Mouse (Mus musculus): Measurements from ENCODE around the gene Fbxo28. TPM values are rescaled to one million over a fixed set of nuclear protein-coding genes. Genes with fewer than 3 reads are reported as not detected.

Gene Fbxo28
- polyA plus RNA-seq, 1 experiment from 2014 or later: 26.4 TPM

DNA sequence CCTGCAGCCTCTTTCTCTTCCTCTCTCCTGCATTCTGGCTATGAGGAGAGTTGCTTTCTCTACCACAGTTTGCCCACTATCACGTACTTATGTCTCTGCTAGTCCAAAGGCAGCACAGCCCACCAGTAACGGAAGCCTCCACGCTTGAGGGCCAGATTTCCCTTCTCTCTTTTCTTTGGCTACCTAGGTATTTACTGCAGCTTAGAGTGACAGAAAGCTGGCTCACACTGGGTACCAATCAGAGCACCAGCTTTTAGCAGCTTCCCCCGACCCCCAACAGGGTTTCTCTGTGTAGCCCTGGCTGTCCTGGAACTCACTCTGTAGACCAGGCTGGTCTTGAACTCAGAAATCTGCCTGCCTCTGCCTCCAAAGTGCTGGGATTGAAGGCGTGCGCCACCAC is 36.1 kb upstream of the Fbxo28 start:
- no peak overlapping the region for H3K4me2 ChIP-seq (ENCODE audit: low read depth, severe bottlenecking)
- DNase-seq (ENCODE audit: low spot score) (no peak), ATAC-seq (ENCODE audit: insufficient number of reproducible peaks, low FRiP score, low TSS enrichment, low read depth) (no peak)
- no peaks in the 10 kb centered on the region for H3K9me3 ChIP-seq (ENCODE audit: control insufficient read depth, low read length)
- H3K4me3 ChIP-seq (ENCODE audit: low read depth, low read length): no peak overlapping the region
- WGBS: 89% methylated on average over 6 of the region's 6 CpGs
- H3K9ac ChIP-seq (ENCODE audit: low read length): no peak overlapping the region
- H3K4me1 ChIP-seq (ENCODE audit: control insufficient read depth, insufficient read depth, low read length): no peaks in the 10 kb centered on the region
- H3K27ac ChIP-seq (replicated peaks; ENCODE audit: low read depth, low read length): no peak overlapping the region
- no peaks in the 10 kb centered on the region for H3K36me3 ChIP-seq (ENCODE audit: control insufficient read depth, insufficient read depth, low read length)
- H3K27me3 ChIP-seq (ENCODE audit: control insufficient read depth, insufficient read depth, low read length): no peaks in the 10 kb centered on the region

DNA sequence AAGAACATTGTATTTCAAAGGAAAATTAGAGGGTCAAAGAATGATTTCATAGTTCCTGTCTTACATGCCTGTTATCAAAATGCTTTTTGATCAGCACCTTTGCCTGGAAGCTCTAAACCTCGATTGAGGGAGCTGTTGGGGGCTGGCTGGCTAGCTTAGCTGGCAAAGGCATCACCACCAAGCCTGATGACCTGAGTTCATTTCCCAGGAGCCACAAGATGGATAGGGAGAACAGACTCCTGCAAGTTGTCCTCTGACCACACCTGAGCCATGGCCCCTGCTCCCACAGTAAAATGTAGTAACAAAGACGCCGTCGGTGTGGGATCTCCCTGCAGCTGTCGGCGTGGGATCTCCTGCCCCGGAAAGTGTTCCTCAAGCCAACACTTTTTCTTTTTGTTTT is 35.4 kb upstream of the Fbxo28 start:
- 94% methylated on average over 7 of the region's 7 CpGs for WGBS
- H3K4me3 ChIP-seq (ENCODE audit: low read depth, low read length): no peak overlapping the region
- H3K27me3 ChIP-seq (ENCODE audit: control insufficient read depth, insufficient read depth, low read length): no peaks in the 10 kb centered on the region
- no peak overlapping the region for H3K4me2 ChIP-seq (ENCODE audit: low read depth, severe bottlenecking)
- H3K9me3 ChIP-seq (ENCODE audit: control insufficient read depth, low read length): no peaks in the 10 kb centered on the region
- H3K4me1 ChIP-seq (ENCODE audit: control insufficient read depth, insufficient read depth, low read length): no peaks in the 10 kb centered on the region
- no peak overlapping the region for H3K9ac ChIP-seq (ENCODE audit: low read length)
- DNase-seq (ENCODE audit: low spot score): no peak
- no peak for ATAC-seq (ENCODE audit: insufficient number of reproducible peaks, low FRiP score, low TSS enrichment, low read depth)
- H3K36me3 ChIP-seq (ENCODE audit: control insufficient read depth, insufficient read depth, low read length): no peaks in the 10 kb centered on the region
- no peak overlapping the region for H3K27ac ChIP-seq (replicated peaks; ENCODE audit: low read depth, low read length)

DNA sequence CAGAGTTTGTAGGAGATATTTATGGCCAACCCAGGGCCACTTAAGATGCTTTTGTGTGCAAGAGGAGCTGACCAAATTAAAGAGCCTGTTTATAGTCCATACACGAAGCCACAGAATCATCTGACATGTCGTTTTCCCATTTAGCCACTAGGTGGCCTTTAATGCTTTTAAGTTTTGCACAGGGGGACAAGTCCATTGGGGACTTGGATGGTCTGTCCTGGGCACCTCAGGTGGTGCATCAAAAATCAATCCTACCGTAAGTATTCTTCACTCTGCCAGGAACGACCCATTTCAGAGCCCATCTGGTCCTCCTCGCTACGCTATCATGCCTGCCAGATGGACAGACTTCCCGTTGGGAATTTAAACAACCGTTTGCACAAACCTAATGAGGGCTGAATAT is 34.8 kb upstream of the Fbxo28 start:
- DNase-seq (ENCODE audit: low spot score) (peak; percentile 44), ATAC-seq (ENCODE audit: insufficient number of reproducible peaks, low FRiP score, low TSS enrichment, low read depth) (no peak)
- Histone ChIP-seq H3K4me3 (ENCODE audit: low read depth, low read length) (no peak overlapping the region), H3K4me1 (ENCODE audit: control insufficient read depth, insufficient read depth, low read length) (no peaks in the 10 kb centered on the region), H3K27ac (replicated peaks; ENCODE audit: low read depth, low read length) (no peak overlapping the region), H3K9ac (ENCODE audit: low read length) (no peak overlapping the region), H3K4me2 (ENCODE audit: low read depth, severe bottlenecking) (no peak overlapping the region), H3K36me3 (ENCODE audit: control insufficient read depth, insufficient read depth, low read length) (no peaks in the 10 kb centered on the region), H3K27me3 (ENCODE audit: control insufficient read depth, insufficient read depth, low read length) (no peaks in the 10 kb centered on the region), H3K9me3 (ENCODE audit: control insufficient read depth, low read length) (no peaks in the 10 kb centered on the region)
- 42% methylated on average over 8 of the region's 8 CpGs for WGBS

DNA sequence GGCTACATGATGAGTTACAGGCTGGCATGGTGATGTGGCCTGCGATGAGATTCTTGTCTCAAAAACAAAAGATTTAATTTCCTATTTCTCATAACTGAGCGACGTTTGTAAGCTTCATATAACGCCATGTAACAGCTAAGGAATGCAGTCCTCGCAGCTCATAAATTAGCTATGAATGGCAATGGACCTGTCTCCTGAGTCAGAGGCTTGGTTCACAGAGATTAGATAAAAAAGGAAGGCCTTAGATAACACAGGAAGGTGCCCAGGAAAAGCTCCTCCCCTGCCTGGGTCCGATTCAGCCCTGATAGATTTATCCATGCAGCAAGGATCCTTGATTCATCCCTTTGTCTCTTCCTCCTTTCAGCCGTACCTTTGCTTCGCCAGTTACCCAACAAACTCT is 30.5 kb upstream of the Fbxo28 start:
- Histone ChIP-seq H3K27ac (replicated peaks; ENCODE audit: low read depth, low read length) (no peak overlapping the region), H3K4me3 (ENCODE audit: low read depth, low read length) (no peak overlapping the region), H3K36me3 (ENCODE audit: control insufficient read depth, insufficient read depth, low read length) (no peaks in the 10 kb centered on the region), H3K9me3 (ENCODE audit: control insufficient read depth, low read length) (no peaks in the 10 kb centered on the region), H3K4me1 (ENCODE audit: control insufficient read depth, insufficient read depth, low read length) (0 out of 2 replicates have a peak, but pooled peaks cover 2% of the 10 kb centered on the region), H3K4me2 (ENCODE audit: low read depth, severe bottlenecking) (no peak overlapping the region; the same call in 1 of the 2 replicates), H3K9ac (ENCODE audit: low read length) (no peak overlapping the region), H3K27me3 (ENCODE audit: control insufficient read depth, insufficient read depth, low read length) (no peaks in the 10 kb centered on the region)
- DNase-seq (ENCODE audit: low spot score) (no peak), ATAC-seq (ENCODE audit: insufficient number of reproducible peaks, low FRiP score, low TSS enrichment, low read depth) (no peak)
- WGBS: 80% methylated on average over 8 of the region's 8 CpGs

DNA sequence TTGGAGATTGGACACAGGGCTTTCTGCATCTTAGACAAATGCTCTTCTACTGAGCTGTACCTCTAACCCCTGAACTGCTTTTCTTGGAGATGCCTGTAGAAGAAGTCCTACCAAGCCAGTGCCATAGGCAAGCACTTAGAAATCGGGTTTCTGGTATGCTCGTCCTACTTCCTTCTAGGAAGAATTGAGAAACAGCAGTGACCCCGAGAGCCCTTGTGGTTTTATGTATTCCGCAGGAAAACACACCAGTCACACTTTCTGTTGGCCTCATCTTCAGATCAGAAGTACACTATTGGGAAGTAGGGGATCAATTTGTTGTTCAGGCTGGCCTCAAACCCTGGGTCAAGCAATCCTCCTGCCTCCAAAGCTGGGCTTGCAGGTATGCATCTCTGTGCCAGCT is 28.0 kb upstream of the Fbxo28 start:
- DNase-seq (ENCODE audit: low spot score): no peak
- Histone ChIP-seq H3K4me2 (ENCODE audit: low read depth, severe bottlenecking) (no peak overlapping the region), H3K27ac (replicated peaks; ENCODE audit: low read depth, low read length) (no peak overlapping the region), H3K4me1 (ENCODE audit: control insufficient read depth, insufficient read depth, low read length) (0 out of 2 replicates have a peak, but pooled peaks cover 2% of the 10 kb centered on the region), H3K9ac (ENCODE audit: low read length) (no peak overlapping the region), H3K27me3 (ENCODE audit: control insufficient read depth, insufficient read depth, low read length) (no peaks in the 10 kb centered on the region), H3K9me3 (ENCODE audit: control insufficient read depth, low read length) (no peaks in the 10 kb centered on the region), H3K4me3 (ENCODE audit: low read depth, low read length) (no peak overlapping the region), H3K36me3 (ENCODE audit: control insufficient read depth, insufficient read depth, low read length) (no peaks in the 10 kb centered on the region)
- WGBS: 77% methylated on average over 4 of the region's 4 CpGs
- no peak for ATAC-seq (ENCODE audit: insufficient number of reproducible peaks, low FRiP score, low TSS enrichment, low read depth)

DNA sequence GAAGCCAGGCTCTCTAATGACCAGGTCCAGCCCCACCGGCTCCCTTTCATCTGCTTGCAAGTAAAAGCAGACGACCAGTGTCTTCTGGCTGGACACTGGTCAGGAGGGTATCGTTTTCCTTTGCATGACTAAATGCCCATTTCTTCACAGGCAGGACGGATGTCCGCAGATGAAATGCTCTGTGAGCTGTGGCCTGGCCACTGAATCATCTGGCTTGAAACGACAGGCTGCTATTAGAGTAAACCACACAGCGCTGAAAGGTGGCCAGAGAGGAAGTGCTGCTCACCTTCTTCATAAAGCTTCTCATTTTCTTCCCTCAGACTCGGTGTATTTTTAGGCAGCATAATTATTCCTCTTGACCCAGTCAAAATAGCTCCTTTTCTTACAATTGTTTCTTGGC is 27.4 kb upstream of the Fbxo28 start:
- H3K4me2 ChIP-seq (ENCODE audit: low read depth, severe bottlenecking): no peak overlapping the region

DNA sequence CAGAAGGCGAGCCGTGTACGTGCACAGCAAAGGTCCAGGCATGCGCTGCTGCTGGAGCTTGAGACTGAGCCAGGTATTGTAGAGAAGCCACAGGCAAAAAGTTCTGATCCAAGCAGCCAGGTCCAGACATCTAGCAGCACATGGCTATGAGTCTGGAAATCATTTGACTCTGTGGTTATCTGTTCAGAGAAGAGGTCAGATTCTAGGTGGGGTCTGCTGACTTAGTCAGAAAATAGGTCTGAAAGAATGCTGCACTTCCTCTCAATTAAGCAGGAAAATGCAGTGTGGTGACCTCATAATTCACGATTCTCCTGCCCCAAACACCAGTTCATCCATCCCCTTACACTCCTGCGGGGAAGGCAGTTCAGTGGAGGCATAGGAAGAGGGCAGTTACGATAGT is 26.9 kb upstream of the Fbxo28 start:
- H3K27me3 ChIP-seq (ENCODE audit: control insufficient read depth, insufficient read depth, low read length): no peaks in the 10 kb centered on the region
- H3K9me3 ChIP-seq (ENCODE audit: control insufficient read depth, low read length): no peaks in the 10 kb centered on the region
- no peaks in the 10 kb centered on the region for H3K36me3 ChIP-seq (ENCODE audit: control insufficient read depth, insufficient read depth, low read length)
- ATAC-seq (ENCODE audit: insufficient number of reproducible peaks, low FRiP score, low TSS enrichment, low read depth) (no peak), DNase-seq (ENCODE audit: low spot score) (no peak)
- 72% methylated on average over 7 of the region's 7 CpGs for WGBS
- no peak overlapping the region for H3K4me2 ChIP-seq (ENCODE audit: low read depth, severe bottlenecking)
- no peak overlapping the region for H3K27ac ChIP-seq (replicated peaks; ENCODE audit: low read depth, low read length)
- H3K4me3 ChIP-seq (ENCODE audit: low read depth, low read length): no peak overlapping the region
- H3K9ac ChIP-seq (ENCODE audit: low read length): no peak overlapping the region
- H3K4me1 ChIP-seq (ENCODE audit: control insufficient read depth, insufficient read depth, low read length): 0 out of 2 replicates have a peak, but pooled peaks cover 2% of the 10 kb centered on the region

More for the DNA sequence above, 27.4 kb upstream of the Fbxo28 start:
- Histone ChIP-seq H3K27ac (replicated peaks; ENCODE audit: low read depth, low read length) (no peak overlapping the region), H3K9ac (ENCODE audit: low read length) (no peak overlapping the region), H3K36me3 (ENCODE audit: control insufficient read depth, insufficient read depth, low read length) (no peaks in the 10 kb centered on the region), H3K9me3 (ENCODE audit: control insufficient read depth, low read length) (no peaks in the 10 kb centered on the region), H3K4me1 (ENCODE audit: control insufficient read depth, insufficient read depth, low read length) (0 out of 2 replicates have a peak, but pooled peaks cover 2% of the 10 kb centered on the region), H3K4me3 (ENCODE audit: low read depth, low read length) (no peak overlapping the region), H3K27me3 (ENCODE audit: control insufficient read depth, insufficient read depth, low read length) (no peaks in the 10 kb centered on the region)
- no peak for ATAC-seq (ENCODE audit: insufficient number of reproducible peaks, low FRiP score, low TSS enrichment, low read depth)
- 41% methylated on average over 8 of the region's 8 CpGs for WGBS
- DNase-seq (ENCODE audit: low spot score): no peak

DNA sequence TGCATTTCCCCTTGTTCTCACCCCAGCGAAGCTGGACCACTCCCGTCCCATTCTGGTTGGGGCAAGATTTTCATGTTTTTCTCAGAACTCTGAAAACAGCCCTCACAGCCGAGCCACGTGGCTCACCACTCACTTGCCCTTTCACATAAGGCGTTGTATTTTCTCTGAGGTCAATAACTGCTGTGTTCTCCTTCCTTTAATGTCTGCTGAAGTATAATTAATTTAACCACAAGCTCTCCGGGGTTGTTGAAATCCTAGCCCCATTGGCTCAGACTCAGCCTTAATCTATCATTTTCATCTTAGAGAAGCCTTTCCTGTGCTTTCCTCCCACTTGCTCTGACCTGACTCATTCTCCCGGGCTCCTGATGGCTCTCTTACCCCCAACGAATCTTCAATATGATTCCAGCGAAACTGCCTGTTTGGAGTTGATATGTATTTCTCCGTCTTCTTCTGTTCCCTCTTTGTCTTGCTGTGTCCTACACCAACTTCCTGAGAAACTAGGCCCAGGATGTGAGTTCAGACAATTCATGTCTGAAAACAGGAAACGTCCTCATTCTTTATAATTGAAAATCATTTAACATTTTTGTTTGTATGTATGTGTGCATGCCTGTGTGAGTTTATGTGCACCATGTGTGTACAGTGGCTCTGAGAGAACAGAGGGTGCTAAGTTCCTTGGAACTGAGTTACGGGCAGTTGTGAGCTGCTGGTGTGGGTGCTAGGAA is 22.4 kb upstream of the Fbxo28 start:
- Histone ChIP-seq H3K9ac (ENCODE audit: low read length) (no peak overlapping the region), H3K9me3 (ENCODE audit: control insufficient read depth, low read length) (no peaks in the 10 kb centered on the region), H3K27me3 (ENCODE audit: control insufficient read depth, insufficient read depth, low read length) (no peaks in the 10 kb centered on the region), H3K27ac (replicated peaks; ENCODE audit: low read depth, low read length) (no peak overlapping the region), H3K36me3 (ENCODE audit: control insufficient read depth, insufficient read depth, low read length) (no peaks in the 10 kb centered on the region), H3K4me2 (ENCODE audit: low read depth, severe bottlenecking) (no peak overlapping the region), H3K4me1 (ENCODE audit: control insufficient read depth, insufficient read depth, low read length) (0 out of 2 replicates have a peak, but pooled peaks cover 2% of the 10 kb centered on the region), H3K4me3 (ENCODE audit: low read depth, low read length) (no peak overlapping the region)
- DNase-seq (ENCODE audit: low spot score) (no peak), ATAC-seq (ENCODE audit: insufficient number of reproducible peaks, low FRiP score, low TSS enrichment, low read depth) (no peak)
- WGBS: 71% methylated on average over 12 of the region's 12 CpGs

DNA sequence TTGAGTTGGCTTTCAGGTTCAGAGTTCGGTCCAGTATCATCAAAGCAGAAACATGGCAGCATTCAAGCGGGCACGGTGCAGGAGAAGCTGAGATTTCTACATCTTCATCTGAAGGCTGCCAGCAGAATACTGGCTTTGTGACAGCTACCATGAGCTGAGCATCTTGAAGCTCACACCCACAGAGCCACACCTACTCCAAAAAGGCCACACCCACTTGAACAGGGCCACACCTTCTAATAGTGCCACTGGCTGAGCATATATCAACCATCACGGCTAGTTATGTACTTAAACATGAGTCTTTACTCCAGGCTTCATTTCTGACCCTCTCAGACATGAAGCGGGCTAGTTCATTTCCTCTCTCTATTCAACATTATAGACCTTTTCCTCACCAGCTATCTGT is 21.3 kb upstream of the Fbxo28 start:
- H3K4me1 ChIP-seq (ENCODE audit: control insufficient read depth, insufficient read depth, low read length): no peaks in the 10 kb centered on the region
- H3K27me3 ChIP-seq (ENCODE audit: control insufficient read depth, insufficient read depth, low read length): no peaks in the 10 kb centered on the region
- DNase-seq (ENCODE audit: low spot score) (no peak), ATAC-seq (ENCODE audit: insufficient number of reproducible peaks, low FRiP score, low TSS enrichment, low read depth) (no peak)
- no peak overlapping the region for H3K9ac ChIP-seq (ENCODE audit: low read length)
- no peaks in the 10 kb centered on the region for H3K9me3 ChIP-seq (ENCODE audit: control insufficient read depth, low read length)
- no peak overlapping the region for H3K27ac ChIP-seq (replicated peaks; ENCODE audit: low read depth, low read length)
- no peak overlapping the region for H3K4me3 ChIP-seq (ENCODE audit: low read depth, low read length)
- H3K36me3 ChIP-seq (ENCODE audit: control insufficient read depth, insufficient read depth, low read length): no peaks in the 10 kb centered on the region
- WGBS: 88% methylated on average over 5 of the region's 5 CpGs
- H3K4me2 ChIP-seq (ENCODE audit: low read depth, severe bottlenecking): no peak overlapping the region
